Mouse (Mus musculus) ovary, postnatal 36 days (tissue): ENCODE results near the gene Myof.

Experiments used
- DNase-seq: peaks from one replicate; pipeline ENCODE4 v3.0.0; 2022; ENCODE audit warnings: low spot score, mixed read lengths

Myof gene

GRCm38 (mm10) chr19:38003671-38004521 is 39.5 kb downstream of the Myof start:
- peak; percentile 67 for DNase-seq

DNA sequence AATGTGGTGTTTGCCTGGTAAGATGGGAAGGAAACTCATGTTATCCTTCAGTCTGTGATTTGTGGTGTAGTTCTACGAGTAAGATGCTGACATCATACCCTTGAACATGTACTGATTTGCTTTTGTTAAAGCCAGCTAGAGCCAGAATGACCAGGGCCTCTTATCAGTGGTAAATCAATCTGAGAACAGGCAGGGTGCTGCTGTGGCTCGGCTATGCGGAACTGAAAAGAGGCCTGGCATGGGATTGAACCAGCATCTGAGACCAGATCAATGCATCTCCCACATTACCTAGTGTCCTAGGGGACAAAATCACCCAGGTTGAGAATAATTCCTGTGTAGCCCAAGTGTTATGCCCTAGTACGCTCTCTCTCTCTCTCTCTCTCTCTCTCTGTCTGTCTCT is 40.6 kb downstream of the Myof start:
- DNase-seq = no peak

DNA sequence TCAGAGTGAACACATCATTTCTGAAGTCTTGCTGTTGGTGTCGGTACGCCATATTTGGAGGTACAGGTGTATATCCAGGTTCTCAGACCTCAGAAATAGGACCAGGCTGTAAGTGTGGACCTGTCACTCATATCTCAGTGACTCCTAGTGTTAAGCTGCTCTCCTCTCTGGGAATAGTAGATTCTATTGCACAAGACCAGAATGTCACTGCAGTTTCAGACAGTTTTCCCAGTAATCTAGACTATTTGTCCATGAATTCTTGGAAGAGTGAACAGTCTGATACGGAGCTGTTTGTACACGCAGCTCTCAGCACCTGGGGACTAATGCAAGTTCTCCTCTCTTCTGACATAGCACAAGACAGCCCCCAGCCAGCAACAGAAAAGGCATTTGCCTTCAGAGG is 42.4 kb downstream of the Myof start:
- DNase-seq = no peak

GRCm38 (mm10) chr19:37999941-38000340 is 43.4 kb downstream of the Myof start:
- no peak for DNase-seq

GRCm38 (mm10) chr19:37994301-37994700 is 49.1 kb downstream of the Myof start:
- no peak for DNase-seq

GRCm38 (mm10) chr19:37992184-37992554 is 51.2 kb downstream of the Myof start:
- DNase-seq = no peak

- DNase-seq = no peak
These were observed 51.8 kb downstream of the Myof start for GRCm38 (mm10) chr19:37991399-37992183.

DNA sequence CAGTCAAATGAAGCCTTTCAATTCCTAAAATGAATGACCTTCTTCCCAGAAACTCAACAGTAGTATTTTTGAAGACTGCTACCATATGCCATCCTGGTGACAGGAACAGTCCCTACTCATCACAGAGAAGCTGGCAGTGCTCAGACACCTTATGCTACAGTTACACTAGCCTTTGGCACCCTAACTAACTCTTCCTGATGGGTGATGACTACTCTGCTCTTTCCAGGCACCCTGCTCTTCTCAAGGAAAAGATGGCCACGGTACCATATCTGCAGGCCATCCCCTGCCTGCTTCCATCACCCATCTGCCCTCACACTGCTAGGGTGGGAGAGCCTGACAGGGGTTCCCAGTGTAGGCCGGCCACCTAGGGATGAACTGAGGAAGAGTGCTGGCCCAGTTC is 53.4 kb downstream of the Myof start:
- DNase-seq = no peak

DNA sequence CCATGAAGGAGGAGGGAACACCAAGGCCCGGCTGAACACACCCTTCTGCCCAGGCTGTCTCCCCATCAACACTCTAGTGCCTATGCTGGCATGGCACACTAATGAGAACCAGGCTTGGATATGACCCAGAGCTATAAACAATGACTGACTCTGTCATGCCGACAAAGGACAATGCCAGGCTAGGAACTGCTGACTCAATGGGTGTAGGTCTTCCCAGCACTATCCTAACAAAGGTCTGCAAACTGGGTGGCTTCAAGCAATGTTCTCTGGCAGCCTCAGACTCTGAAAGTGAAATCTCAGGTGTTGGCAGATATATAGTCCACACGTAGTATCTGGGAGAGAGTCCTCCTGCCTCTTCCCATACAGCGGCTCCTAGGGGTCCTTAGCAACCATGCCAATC is 55.2 kb downstream of the Myof start:
- no peak for DNase-seq

DNA sequence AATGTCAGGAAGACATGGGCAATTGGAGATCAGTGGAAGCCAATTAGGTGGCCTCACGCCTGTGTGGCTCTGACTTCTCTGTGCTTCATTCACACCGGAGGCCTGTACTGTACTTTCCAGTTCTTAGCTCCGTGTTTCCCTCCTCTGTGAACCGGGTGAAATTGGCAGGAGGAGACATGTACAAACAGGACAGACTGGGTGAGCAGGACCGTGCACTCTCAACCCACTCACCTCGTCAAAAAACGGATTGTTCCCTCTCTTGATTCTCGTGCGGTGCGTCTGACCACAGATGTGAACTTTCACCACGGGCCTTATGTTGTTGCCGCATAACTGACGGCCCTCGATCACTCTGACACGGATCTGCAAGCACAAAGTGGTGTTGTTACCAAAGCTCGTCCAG is 57.6 kb downstream of the Myof start:
- no peak for DNase-seq

DNA sequence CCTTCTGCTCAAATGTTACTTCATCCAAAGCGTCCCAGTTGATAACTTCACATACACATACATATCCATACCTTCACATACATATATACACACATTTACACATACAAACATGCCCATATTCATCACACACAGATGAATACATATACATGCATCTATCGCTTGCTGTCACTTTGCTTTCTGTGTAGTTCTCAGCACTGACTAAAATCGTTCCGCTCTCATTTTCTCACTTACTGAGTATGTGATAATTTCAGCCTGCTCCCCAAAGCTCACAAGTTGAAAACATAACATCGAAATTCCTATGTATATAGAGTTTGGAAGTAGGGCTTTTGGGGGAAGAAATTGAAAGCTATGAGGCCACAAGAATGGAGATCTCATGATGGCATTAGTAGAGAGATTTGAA is 67.4 kb downstream of the Myof start:
- no peak for DNase-seq

DNA sequence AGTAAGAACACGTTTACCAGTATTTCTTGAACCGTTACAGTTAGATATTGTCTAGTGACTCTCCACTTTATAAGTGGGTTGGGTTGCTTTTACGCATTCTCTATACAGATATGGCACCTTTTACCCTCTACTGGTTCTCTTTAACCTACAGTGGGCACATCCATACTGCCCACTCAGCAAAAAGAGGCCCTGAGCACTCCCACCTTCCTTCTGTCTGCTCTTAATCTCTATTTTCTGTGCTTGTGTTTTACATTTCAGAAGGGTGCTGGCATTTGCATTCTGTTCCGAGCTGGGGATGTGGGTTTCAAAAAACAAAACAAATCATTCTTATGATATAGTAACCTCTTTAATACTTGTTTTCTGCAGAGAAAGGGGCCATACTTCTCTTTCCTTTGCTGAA is 72.8 kb downstream of the Myof start:
- DNase-seq = no peak

GRCm38 (mm10) chr19:37970004-37970403 is 73.4 kb downstream of the Myof start:
- no peak for DNase-seq

- DNase-seq = no peak
These were observed 77.5 kb downstream of the Myof start for GRCm38 (mm10) chr19:37965828-37966227.

DNA sequence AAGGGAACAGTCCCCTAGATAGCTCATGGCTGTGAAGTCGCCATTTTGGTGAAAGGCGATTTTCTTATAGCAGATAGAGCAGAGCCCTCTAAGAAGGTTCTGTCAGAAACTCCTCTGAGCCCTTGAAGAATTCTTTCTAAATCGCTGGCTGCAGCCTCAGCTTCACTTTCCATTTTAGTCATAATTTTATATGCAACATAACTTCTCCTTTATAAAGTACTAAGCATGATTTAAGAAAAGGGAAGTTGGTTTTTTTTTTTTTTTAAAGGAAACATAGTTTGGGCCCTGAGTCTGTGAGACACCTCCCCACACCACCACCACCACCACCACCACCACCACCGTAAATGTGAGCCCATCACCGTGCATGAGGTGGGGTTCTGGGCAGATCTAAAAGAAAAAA is 80.0 kb downstream of the Myof start:
- DNase-seq = no peak

DNA sequence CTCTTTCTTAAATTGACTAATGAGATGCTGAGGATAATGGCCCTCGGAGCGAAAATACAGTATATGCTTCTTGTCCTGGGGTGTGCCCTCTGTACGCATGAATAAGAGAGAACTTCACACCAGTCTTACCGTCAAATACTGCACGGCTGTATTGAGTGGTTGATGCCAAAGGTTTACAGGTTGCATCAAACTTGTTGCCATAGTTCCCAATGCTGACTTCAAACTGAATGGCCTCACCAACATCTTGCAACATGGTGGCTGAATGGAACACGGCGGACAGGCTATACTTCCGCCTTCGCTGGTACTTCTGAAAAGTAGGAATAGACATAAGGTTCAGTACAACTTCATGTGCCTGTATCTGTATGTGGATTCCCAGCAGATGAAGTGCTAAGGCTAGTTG is 82.6 kb downstream of the Myof start:
- no peak for DNase-seq

GRCm38 (mm10) chr19:37959543-37960215 is 83.7 kb downstream of the Myof start:
- no peak for DNase-seq

DNA sequence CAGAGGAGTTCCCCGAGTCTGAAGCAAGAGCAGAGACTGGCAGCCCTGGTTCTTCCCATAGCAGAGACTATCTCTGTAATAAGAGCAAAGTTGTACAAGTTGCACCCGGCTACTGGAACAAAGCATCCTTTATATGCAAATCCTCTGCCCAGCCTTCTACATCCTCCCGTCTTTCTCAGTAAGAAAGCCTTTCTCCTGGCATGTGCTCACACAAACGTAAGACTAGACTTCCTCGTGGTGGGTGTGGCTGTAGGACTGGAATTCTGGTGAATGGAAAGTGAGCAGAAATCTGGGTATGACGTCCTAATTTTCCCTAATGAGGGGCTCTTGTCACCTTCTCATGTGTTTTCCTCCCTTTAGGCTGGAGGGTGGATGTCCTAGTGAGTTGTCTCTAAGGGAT is 84.3 kb downstream of the Myof start:
- no peak for DNase-seq

- no peak for DNase-seq
These were observed 86.1 kb downstream of the Myof start for GRCm38 (mm10) chr19:37957256-37957655.

GRCm38 (mm10) chr19:37956006-37956405 is 87.4 kb downstream of the Myof start:
- no peak for DNase-seq

DNA sequence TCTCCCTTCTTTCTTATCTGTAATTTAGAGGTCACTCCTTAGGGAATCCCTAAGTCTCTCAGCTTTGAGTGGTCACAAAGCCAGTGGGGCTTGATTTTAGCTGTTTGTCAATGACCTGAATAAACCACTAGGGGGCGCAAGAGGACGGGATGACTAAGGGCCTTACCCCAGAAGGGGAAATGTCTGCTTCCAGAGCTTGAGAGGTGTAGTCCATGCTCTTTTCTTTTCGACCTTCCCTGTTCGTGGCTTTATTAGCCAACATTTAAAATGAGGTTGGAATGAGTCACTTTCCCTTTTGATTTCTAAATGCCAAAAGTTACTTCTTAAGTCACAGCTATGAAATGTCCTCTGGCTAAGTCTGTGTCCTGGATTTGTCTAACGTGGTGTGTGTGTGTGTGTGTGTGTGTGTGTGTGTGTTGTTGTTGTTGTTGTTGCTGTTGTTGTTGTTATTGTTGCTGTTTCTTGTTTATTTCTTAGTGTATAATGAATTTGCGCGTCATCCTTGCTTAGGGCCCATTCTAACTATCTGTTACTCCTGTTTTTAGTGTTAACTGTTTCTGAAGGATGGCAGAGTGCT is 87.9 kb downstream of the Myof start:
- peak; percentile 48 for DNase-seq

- DNase-seq = no peak
These were observed 88.6 kb downstream of the Myof start for GRCm38 (mm10) chr19:37954772-37955171.

GRCm38 (mm10) chr19:37954236-37954635 is 89.1 kb downstream of the Myof start:
- no peak for DNase-seq
